Mouse (Mus musculus): ENCODE measurements around the gene Fam13c. TPM values are rescaled to one million over a fixed set of nuclear protein-coding genes. Genes with fewer than 3 reads are reported as not detected.

Fam13c gene
- polyA plus RNA-seq, 1 experiment: 22.4 TPM

DNA sequence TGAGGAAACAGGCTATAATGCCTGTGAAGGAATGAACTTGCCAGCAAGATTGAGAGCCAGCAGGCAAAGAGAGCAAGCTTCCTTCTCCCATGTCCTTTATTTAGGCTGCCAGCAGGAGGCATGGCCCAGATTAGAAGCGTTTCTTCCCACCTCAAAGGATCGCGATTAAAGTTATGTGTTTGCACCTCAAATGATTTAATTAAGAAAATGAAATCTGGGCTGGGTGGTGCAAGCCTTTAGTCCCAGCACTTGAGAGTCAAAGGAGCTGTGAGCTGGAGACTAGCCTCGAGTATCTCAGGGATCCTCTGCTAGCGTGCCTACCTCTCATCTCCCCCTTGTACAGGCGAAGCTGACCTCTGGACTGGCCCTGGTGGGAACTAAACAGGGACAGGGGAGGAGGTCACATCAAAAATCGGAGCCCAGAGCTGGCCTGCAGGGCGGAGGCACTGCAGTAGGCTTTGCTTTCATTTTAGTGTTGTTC, 93.1 kb downstream of the Fam13c start:
- no peak for TF ChIP-seq POLR2A (IDR thresholded peaks at IDR 0.05; ENCODE audit: insufficient read depth, low read length)
- no peaks in the 10 kb centered on the region for H3K36me3 ChIP-seq (ENCODE audit: control insufficient read depth, insufficient read depth, low read length, poor library complexity, severe bottlenecking)
- H3K4me1 ChIP-seq (ENCODE audit: control insufficient read depth, insufficient read depth, low read length): no peaks in the 10 kb centered on the region
- H3K4me3 ChIP-seq (ENCODE audit: low read depth, low read length): no peak overlapping the region
- H3K27me3 ChIP-seq (ENCODE audit: control insufficient read depth, insufficient read depth, low read length, poor library complexity, severe bottlenecking): no peaks in the 10 kb centered on the region
- H3K27ac ChIP-seq (ENCODE audit: insufficient read depth, low read length): no peak overlapping the region
- H3K9ac ChIP-seq (ENCODE audit: low read depth, poor library complexity, severe bottlenecking): no peak overlapping the region
- no peaks in the 10 kb centered on the region for H3K9me3 ChIP-seq (replicated peaks; ENCODE audit: control insufficient read depth, insufficient read depth, low read length, poor library complexity, severe bottlenecking)

DNA sequence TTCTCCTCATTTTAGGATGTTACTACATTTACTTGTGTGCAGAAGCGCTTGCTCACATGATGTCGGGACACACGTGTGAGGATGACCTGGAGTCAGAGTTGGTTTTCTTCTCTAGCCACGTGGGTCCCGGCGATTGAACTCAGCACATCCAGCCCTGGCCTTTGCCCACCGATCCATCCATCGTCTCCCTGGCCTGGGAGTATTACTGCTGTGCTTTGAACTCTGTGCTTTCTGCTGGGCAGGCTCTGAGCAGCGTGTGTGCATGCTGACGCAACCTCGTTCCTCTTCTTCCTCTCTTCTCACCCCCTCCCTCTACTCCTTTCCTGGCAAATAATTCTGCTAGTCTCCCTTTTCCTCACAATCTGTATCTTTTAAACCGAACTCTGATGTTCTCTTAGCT, 93.7 kb downstream of the Fam13c start:
- no peak for TF ChIP-seq POLR2A (IDR thresholded peaks at IDR 0.05; ENCODE audit: insufficient read depth, low read length)
- Histone ChIP-seq H3K9ac (ENCODE audit: low read depth, poor library complexity, severe bottlenecking) (no peak overlapping the region), H3K27ac (ENCODE audit: insufficient read depth, low read length) (no peak overlapping the region), H3K27me3 (ENCODE audit: control insufficient read depth, insufficient read depth, low read length, poor library complexity, severe bottlenecking) (no peaks in the 10 kb centered on the region), H3K9me3 (replicated peaks; ENCODE audit: control insufficient read depth, insufficient read depth, low read length, poor library complexity, severe bottlenecking) (no peaks in the 10 kb centered on the region), H3K4me1 (ENCODE audit: control insufficient read depth, insufficient read depth, low read length) (no peaks in the 10 kb centered on the region), H3K4me3 (ENCODE audit: low read depth, low read length) (no peak overlapping the region), H3K36me3 (ENCODE audit: control insufficient read depth, insufficient read depth, low read length, poor library complexity, severe bottlenecking) (no peaks in the 10 kb centered on the region)

DNA sequence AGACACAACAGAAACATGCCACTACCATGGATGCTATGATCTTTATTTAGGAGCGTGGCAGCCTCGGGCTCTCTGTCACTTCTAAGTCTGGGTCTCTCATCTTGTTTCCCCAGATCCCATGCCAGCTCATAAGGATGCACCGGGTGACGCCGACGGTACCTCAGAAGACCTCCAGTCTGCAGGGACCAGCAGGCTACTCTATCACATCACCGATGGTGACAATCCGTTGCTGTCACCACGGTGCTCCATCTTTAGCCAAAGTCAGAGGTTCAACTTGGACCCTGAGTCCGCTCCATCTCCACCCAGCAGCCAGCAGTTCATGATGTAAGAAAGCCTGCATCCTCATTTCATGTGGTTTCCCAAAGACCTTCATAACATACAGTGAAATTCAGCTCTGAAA, 94.3 kb downstream of the Fam13c start:
- Histone ChIP-seq H3K4me1 (ENCODE audit: control insufficient read depth, insufficient read depth, low read length) (no peaks in the 10 kb centered on the region), H3K4me3 (ENCODE audit: low read depth, low read length) (no peak overlapping the region), H3K9me3 (replicated peaks; ENCODE audit: control insufficient read depth, insufficient read depth, low read length, poor library complexity, severe bottlenecking) (no peaks in the 10 kb centered on the region), H3K27me3 (ENCODE audit: control insufficient read depth, insufficient read depth, low read length, poor library complexity, severe bottlenecking) (no peaks in the 10 kb centered on the region), H3K9ac (ENCODE audit: low read depth, poor library complexity, severe bottlenecking) (no peak overlapping the region), H3K27ac (ENCODE audit: insufficient read depth, low read length) (no peak overlapping the region), H3K36me3 (ENCODE audit: control insufficient read depth, insufficient read depth, low read length, poor library complexity, severe bottlenecking) (no peaks in the 10 kb centered on the region)
- TF ChIP-seq POLR2A (IDR thresholded peaks at IDR 0.05; ENCODE audit: insufficient read depth, low read length) (no peak), CTCF (IDR thresholded peaks at IDR 0.05; ENCODE audit: low read depth, low read length) (no peak), EP300 (IDR thresholded peaks at IDR 0.05; ENCODE audit: insufficient read depth, low read depth, low read length) (no peak)

DNA sequence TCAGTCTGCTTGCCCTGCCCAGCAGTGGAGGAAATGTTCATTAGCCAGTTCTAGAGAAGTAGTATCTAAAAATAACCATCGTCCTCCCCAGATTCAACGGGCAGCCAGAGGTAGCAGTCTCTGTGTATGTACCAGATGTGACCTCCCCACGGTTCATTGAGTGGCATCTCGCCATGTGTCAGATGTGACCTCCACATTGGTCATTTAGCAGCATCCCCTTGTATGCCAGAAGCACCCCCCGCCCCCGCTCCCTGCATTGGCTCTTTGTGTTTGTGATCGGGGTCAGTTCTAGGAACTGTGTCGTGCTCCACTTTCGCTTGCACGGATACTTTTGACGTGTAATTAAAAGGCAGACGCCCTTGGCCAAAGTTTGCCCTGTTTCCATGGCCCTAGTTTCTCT, 95.1 kb downstream of the Fam13c start:
- Histone ChIP-seq H3K27me3 (ENCODE audit: control insufficient read depth, insufficient read depth, low read length, poor library complexity, severe bottlenecking) (no peaks in the 10 kb centered on the region), H3K36me3 (ENCODE audit: control insufficient read depth, insufficient read depth, low read length, poor library complexity, severe bottlenecking) (no peaks in the 10 kb centered on the region), H3K9ac (ENCODE audit: low read depth, poor library complexity, severe bottlenecking) (no peak overlapping the region), H3K27ac (ENCODE audit: insufficient read depth, low read length) (no peak overlapping the region), H3K9me3 (replicated peaks; ENCODE audit: control insufficient read depth, insufficient read depth, low read length, poor library complexity, severe bottlenecking) (no peaks in the 10 kb centered on the region), H3K4me3 (ENCODE audit: low read depth, low read length) (no peak overlapping the region), H3K4me1 (ENCODE audit: control insufficient read depth, insufficient read depth, low read length) (no peaks in the 10 kb centered on the region)
- TF ChIP-seq POLR2A (IDR thresholded peaks at IDR 0.05; ENCODE audit: insufficient read depth, low read length) (no peak), CTCF (IDR thresholded peaks at IDR 0.05; ENCODE audit: low read depth, low read length) (no peak), EP300 (IDR thresholded peaks at IDR 0.05; ENCODE audit: insufficient read depth, low read depth, low read length) (no peak)

DNA sequence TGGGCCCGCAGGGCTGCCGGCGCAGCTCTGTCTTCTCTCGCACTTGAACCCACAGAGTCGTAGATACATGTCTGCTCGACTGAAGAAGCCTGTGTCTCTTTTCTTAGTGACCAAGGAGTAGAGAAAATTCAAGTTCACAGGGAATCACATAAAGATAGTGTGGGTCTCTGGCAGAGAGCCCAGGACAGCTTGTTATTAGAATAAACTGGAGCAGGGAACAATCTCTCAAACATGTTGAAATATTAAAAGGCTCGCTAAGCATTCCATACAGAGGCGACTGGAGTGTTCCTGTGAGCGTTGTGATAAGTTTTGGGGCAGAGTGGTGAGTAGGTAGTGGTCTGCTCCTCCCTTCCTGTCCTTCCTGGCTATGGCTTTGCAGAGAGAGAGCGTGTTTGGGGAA, 97.4 kb downstream of the Fam13c start:
- Histone ChIP-seq H3K9ac (ENCODE audit: low read depth, poor library complexity, severe bottlenecking) (no peak overlapping the region), H3K4me1 (ENCODE audit: control insufficient read depth, insufficient read depth, low read length) (no peaks in the 10 kb centered on the region), H3K27me3 (ENCODE audit: control insufficient read depth, insufficient read depth, low read length, poor library complexity, severe bottlenecking) (no peaks in the 10 kb centered on the region), H3K9me3 (replicated peaks; ENCODE audit: control insufficient read depth, insufficient read depth, low read length, poor library complexity, severe bottlenecking) (no peaks in the 10 kb centered on the region), H3K27ac (ENCODE audit: insufficient read depth, low read length) (no peak overlapping the region), H3K36me3 (ENCODE audit: control insufficient read depth, insufficient read depth, low read length, poor library complexity, severe bottlenecking) (no peaks in the 10 kb centered on the region), H3K4me3 (ENCODE audit: low read depth, low read length) (no peak overlapping the region)
- TF ChIP-seq EP300 (IDR thresholded peaks at IDR 0.05; ENCODE audit: insufficient read depth, low read depth, low read length): no peak
- TF ChIP-seq CTCF (IDR thresholded peaks at IDR 0.05; ENCODE audit: low read depth, low read length): no peak
- no peak for TF ChIP-seq POLR2A (IDR thresholded peaks at IDR 0.05; ENCODE audit: insufficient read depth, low read length)

DNA sequence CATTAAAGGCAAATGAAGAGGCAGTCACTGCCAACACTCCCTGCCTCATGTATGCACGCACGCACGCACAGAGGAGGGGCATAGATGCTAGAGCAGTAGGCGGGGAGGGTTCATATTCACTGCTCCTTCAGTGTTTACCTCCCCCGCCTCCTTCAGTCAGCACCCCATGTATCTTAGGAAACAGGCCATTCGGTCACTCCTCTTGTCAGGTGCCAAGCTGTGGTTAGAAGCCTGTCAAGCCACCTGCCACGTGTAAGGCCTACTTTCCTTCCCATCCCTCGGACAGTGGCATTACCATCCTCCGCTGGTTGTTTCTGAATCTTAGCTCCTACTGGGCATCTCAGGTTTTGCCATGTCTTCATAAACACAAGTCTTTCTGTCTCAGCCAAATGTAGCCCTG, 99.0 kb downstream of the Fam13c start:
- no peaks in the 10 kb centered on the region for H3K27me3 ChIP-seq (ENCODE audit: control insufficient read depth, insufficient read depth, low read length, poor library complexity, severe bottlenecking)

More for the DNA sequence above, 99.0 kb downstream of the Fam13c start:
- Histone ChIP-seq H3K4me3 (ENCODE audit: low read depth, low read length) (no peak overlapping the region), H3K9ac (ENCODE audit: low read depth, poor library complexity, severe bottlenecking) (no peak overlapping the region), H3K9me3 (replicated peaks; ENCODE audit: control insufficient read depth, insufficient read depth, low read length, poor library complexity, severe bottlenecking) (no peaks in the 10 kb centered on the region), H3K4me1 (ENCODE audit: control insufficient read depth, insufficient read depth, low read length) (no peaks in the 10 kb centered on the region), H3K27ac (ENCODE audit: insufficient read depth, low read length) (no peak overlapping the region), H3K36me3 (ENCODE audit: control insufficient read depth, insufficient read depth, low read length, poor library complexity, severe bottlenecking) (no peaks in the 10 kb centered on the region)
- TF ChIP-seq CTCF (IDR thresholded peaks at IDR 0.05; ENCODE audit: low read depth, low read length) (no peak), POLR2A (IDR thresholded peaks at IDR 0.05; ENCODE audit: insufficient read depth, low read length) (no peak), EP300 (IDR thresholded peaks at IDR 0.05; ENCODE audit: insufficient read depth, low read depth, low read length) (no peak)

Measured in ES-Bruce4 (cell line).